Mouse (Mus musculus) thymus, postnatal 36 days (tissue): ENCODE data around the gene Fancc.

ENCODE experiments used
- DNase-seq, 2 experiments: peaks; one replicate each; pipeline ENCODE4 v3.0.0; 2022; ENCODE audit warnings: mixed read lengths in 2 of 2

Gene Fancc

GRCm38 (mm10) chr13:63496646-63497582, at the start of gene Fancc:
Fancc (minus strand) TSS chr13:63497278.
- DNase-seq, result peak in 1 of 2 experiments; percentile 13

GRCm38 (mm10) chr13:63545291-63545690, 48.2 kb upstream of the Fancc start:
- DNase-seq, result no peak

- DNase-seq, result no peak
Observed at GRCm38 (mm10) chr13:63544967-63545253, 47.8 kb upstream of the Fancc start.

- DNase-seq, result no peak
Observed at GRCm38 (mm10) chr13:63544119-63544966, 47.3 kb upstream of the Fancc start.

- DNase-seq, result no peak
Observed at GRCm38 (mm10) chr13:63543459-63543858, 46.4 kb upstream of the Fancc start.

- no peak for DNase-seq
Observed at GRCm38 (mm10) chr13:63542796-63543384, 45.8 kb upstream of the Fancc start.

GRCm38 (mm10) chr13:63541510-63541909, 44.4 kb upstream of the Fancc start:
- DNase-seq, result no peak

- no peak for DNase-seq
Observed at GRCm38 (mm10) chr13:63540584-63540983, 43.5 kb upstream of the Fancc start.

GRCm38 (mm10) chr13:63534981-63535380, 37.9 kb upstream of the Fancc start:
- DNase-seq, result no peak

- no peak for DNase-seq
Observed at GRCm38 (mm10) chr13:63530857-63531256, 33.8 kb upstream of the Fancc start.

GRCm38 (mm10) chr13:63530371-63530764, 33.3 kb upstream of the Fancc start:
- DNase-seq, result peak; percentile 16 to 33

- no peak for DNase-seq
Observed at GRCm38 (mm10) chr13:63529602-63530370, 32.7 kb upstream of the Fancc start.

GRCm38 (mm10) chr13:63528852-63529251, 31.8 kb upstream of the Fancc start:
- DNase-seq, result peak; percentile 26 to 35

- DNase-seq, result peak; percentile 87 to 93
Observed at GRCm38 (mm10) chr13:63528164-63528675, 31.1 kb upstream of the Fancc start.

- no peak for DNase-seq
Observed at GRCm38 (mm10) chr13:63525571-63526197, 28.6 kb upstream of the Fancc start.

GRCm38 (mm10) chr13:63524608-63525570, 27.8 kb upstream of the Fancc start:
- DNase-seq, result no peak

- DNase-seq, result no peak
Observed at GRCm38 (mm10) chr13:63524061-63524460, 27.0 kb upstream of the Fancc start.

- no peak for DNase-seq
Observed at GRCm38 (mm10) chr13:63522832-63523231, 25.8 kb upstream of the Fancc start.

- no peak for DNase-seq
Observed at GRCm38 (mm10) chr13:63520110-63520509, 23.0 kb upstream of the Fancc start.

- no peak for DNase-seq
Observed at GRCm38 (mm10) chr13:63516535-63516934, 19.5 kb upstream of the Fancc start.

GRCm38 (mm10) chr13:63515542-63515941, 18.5 kb upstream of the Fancc start:
- no peak for DNase-seq
